Mouse (Mus musculus) embryonic fibroblast, embryonic 13.5 days (primary cell): ENCODE results near the gene Pop7.

Experiments used
- CTCF ChIP-seq: IDR thresholded peaks from 2 replicates; pipeline ENCODE4 v1.5.1; 2011; ENCODE audit warnings: mild to moderate bottlenecking, control low read depth, low read length, moderate library complexity, borderline replicate concordance; ENCODE audit not compliant: insufficient read depth
- POLR2A ChIP-seq: IDR thresholded peaks from 2 replicates; pipeline ENCODE4 v1.6.1; 2011; ENCODE audit warnings: low read depth, mild to moderate bottlenecking, control low read depth, low read length, moderate library complexity

DNA sequence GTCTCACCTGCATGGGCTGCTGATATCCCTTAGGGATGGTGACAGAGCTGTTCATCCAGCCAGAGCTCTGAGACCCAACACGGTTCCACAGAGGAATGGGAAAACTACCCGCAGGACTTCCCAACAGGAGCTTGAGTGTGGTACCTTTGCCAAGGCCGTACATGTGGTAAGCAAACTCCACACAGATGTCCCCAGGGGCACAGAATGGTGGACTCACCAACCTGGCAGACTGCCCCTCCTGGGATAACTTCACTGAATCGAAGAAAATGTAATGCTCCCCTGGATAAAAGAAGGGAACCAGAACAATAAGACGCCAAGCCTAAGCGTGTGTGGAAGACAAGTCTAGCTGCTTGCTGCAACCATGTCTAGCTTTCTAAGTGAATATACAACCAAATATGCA lies 35.4 kb downstream of the Pop7 start:
- TF ChIP-seq POLR2A, result no peak
- TF ChIP-seq CTCF, result no peak
